Mouse (Mus musculus) right cerebral cortex, adult 18-20 months (tissue): ENCODE measurements around the gene Mcat.
"Not testable (repeated sequence)": the region's sequence is repeated elsewhere in the genome, so short reads cannot be mapped to it uniquely, and the experiment has no call there.

ENCODE experiments used
- DNase-seq: peaks from one replicate; pipeline ENCODE4 v3.0.0; 2022; ENCODE audit warnings: mixed read lengths

Gene Mcat

DNA sequence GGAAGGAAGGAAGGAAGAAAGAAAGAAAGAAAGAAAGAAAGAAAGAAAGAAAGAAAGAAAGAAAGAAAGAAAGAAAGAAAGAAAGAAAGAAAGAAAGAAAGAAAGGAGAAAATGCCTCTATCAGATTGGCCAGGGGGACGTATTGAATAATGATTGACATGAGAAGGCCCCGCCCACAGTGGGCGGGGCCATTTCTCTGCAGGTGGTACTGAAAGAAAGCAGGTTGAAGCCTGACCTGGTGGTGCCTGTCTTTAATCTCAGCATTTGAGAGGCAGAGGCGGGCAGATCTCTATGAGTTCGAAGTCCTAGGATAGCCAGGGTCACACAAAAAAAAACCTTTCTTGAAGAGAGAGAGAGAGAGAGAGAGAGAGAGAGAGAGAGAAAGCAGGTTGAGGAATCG lies 62.1 kb downstream of the Mcat start:
- DNase-seq, result not testable (repeated sequence)

DNA sequence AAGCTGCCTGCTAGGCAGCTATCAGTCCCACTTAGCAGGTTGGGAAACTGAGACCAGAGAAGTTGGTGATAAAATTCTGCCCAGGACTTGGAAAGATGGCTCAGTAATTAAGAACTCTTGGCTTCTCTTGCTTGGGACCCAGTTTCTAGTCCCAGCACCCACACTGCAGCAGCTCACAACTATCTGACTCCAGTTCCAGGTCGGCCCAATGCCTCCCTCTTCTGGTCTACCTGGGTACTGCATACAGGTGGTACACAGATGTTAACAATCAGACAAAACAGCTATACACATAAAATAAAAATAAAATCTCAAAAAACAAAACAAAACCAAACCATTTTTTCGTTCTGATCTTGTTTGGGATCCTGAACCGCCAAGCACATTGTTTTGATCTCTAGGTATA lies 63.2 kb downstream of the Mcat start:
- DNase-seq, result no peak

DNA sequence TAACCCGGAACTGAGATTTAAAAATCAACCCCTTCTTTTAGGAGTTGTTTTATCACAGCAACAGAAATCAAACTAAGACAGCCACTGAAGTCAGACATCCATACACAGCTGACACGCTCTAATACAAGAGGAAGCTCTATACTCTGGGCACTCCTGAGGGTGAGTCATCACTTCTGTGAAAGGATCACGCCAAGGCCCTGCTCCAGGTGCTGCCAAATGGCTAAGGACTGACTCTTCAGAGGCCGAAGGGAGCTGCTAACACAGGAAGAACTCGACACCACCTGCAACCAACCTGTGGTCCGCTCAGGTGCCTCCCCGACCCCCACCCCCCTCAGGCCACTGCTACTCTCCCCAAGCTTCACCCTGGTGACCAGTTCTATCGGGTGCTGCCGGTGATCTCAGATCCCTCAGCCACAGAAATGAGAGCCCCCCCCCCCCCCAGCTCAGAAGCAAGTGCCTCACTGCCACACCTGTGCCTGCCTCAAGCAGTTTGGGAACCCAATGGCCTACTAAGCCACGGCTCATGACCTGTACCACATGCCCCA lies 64.3 kb downstream of the Mcat start:
- no peak for DNase-seq

DNA sequence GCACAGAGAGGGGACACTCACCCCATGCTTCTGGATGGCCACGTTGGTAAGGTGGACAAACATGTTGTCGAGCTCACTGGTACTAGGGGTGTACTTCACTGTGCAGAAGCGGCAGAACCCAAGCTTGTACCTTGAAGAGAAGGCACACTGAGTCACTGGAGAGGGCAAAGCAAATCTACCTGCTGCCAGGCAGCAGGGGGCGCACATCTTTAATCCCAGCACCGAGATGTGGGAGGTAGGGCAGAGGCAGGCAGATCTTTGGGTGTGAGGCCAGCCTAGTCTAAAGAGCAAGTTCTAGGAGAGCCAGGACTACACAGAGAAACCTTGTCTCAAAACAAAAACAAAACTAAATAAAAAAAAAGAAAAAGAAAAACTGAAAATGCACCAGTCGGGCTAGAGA lies 66.3 kb downstream of the Mcat start:
- no peak for DNase-seq
